Mouse (Mus musculus): ENCODE results near the gene Cd200r1.

The Cd200r1 gene

GRCm38 (mm10) chr16:44765555-44766319 lies at the start of gene Cd200r1:
Gene Cd200r1, plus strand, starts transcription at chr16:44765736.
- DNase-seq (ENCODE audit: extremely low spot score, low spot score): no peak

GRCm38 (mm10) chr16:44716305-44717140 lies 49.0 kb upstream of the Cd200r1 start:
- DNase-seq (ENCODE audit: extremely low spot score, low spot score): peak; percentile 37

- no peak for DNase-seq (ENCODE audit: extremely low spot score, low spot score)
Measured at GRCm38 (mm10) chr16:44717141-44717634, 48.3 kb upstream of the Cd200r1 start.

- DNase-seq (ENCODE audit: extremely low spot score, low spot score): no peak
Measured at GRCm38 (mm10) chr16:44717838-44718237, 47.7 kb upstream of the Cd200r1 start.

- no peak for DNase-seq (ENCODE audit: extremely low spot score, low spot score)
Measured at GRCm38 (mm10) chr16:44719349-44719748, 46.2 kb upstream of the Cd200r1 start.

GRCm38 (mm10) chr16:44720518-44720917 lies 45.0 kb upstream of the Cd200r1 start:
- no peak for DNase-seq (ENCODE audit: extremely low spot score, low spot score)

- no peak for DNase-seq (ENCODE audit: extremely low spot score, low spot score)
Measured at GRCm38 (mm10) chr16:44722666-44723065, 42.9 kb upstream of the Cd200r1 start.

GRCm38 (mm10) chr16:44724083-44724787 lies 41.3 kb upstream of the Cd200r1 start, which contains the start of gene Nepro:
Gene Nepro, plus strand, starts transcription at chr16:44724301.
- peak; percentile 99 for DNase-seq (ENCODE audit: extremely low spot score, low spot score)

GRCm38 (mm10) chr16:44724847-44725246 lies 40.7 kb upstream of the Cd200r1 start:
- DNase-seq (ENCODE audit: extremely low spot score, low spot score): no peak

GRCm38 (mm10) chr16:44725286-44726223 lies 40.0 kb upstream of the Cd200r1 start:
- peak; percentile 44 for DNase-seq (ENCODE audit: extremely low spot score, low spot score)

- no peak for DNase-seq (ENCODE audit: extremely low spot score, low spot score)
Measured at GRCm38 (mm10) chr16:44727525-44727924, 38.0 kb upstream of the Cd200r1 start.

GRCm38 (mm10) chr16:44734059-44734458 lies 31.5 kb upstream of the Cd200r1 start:
- DNase-seq (ENCODE audit: extremely low spot score, low spot score): no peak

GRCm38 (mm10) chr16:44735676-44736075 lies 29.9 kb upstream of the Cd200r1 start:
- no peak for DNase-seq (ENCODE audit: extremely low spot score, low spot score)

GRCm38 (mm10) chr16:44736118-44736517 lies 29.4 kb upstream of the Cd200r1 start:
- no peak for DNase-seq (ENCODE audit: extremely low spot score, low spot score)

GRCm38 (mm10) chr16:44742753-44743152 lies 22.8 kb upstream of the Cd200r1 start:
- no peak for DNase-seq (ENCODE audit: extremely low spot score, low spot score)

GRCm38 (mm10) chr16:44745471-44745865 lies 20.1 kb upstream of the Cd200r1 start:
- no peak for DNase-seq (ENCODE audit: extremely low spot score, low spot score)

- peak; percentile 86 for DNase-seq (ENCODE audit: extremely low spot score, low spot score)
Measured at GRCm38 (mm10) chr16:44745866-44746562, 19.5 kb upstream of the Cd200r1 start, which contains the start of gene Gtpbp8. Gene Gtpbp8, minus strand, starts transcription at chr16:44746363.

GRCm38 (mm10) chr16:44748007-44748406 lies 17.5 kb upstream of the Cd200r1 start:
- no peak for DNase-seq (ENCODE audit: extremely low spot score, low spot score)

- no peak for DNase-seq (ENCODE audit: extremely low spot score, low spot score)
Measured at GRCm38 (mm10) chr16:44757700-44758099, 7.8 kb upstream of the Cd200r1 start.

GRCm38 (mm10) chr16:44761811-44762210 lies 3.7 kb upstream of the Cd200r1 start:
- DNase-seq (ENCODE audit: extremely low spot score, low spot score): no peak
